Mouse (Mus musculus) embryo, embryonic 10.5 days (tissue): ENCODE measurements at regions not wholly inside any gene's neighbourhood (a gene's known extent, or its start where the extent isn't known, plus 50 kb on each side); places are given as distances from the start of the nearest gene placed in this dataset.
"Not testable (repeated sequence)": the region's sequence is repeated elsewhere in the genome, so short reads cannot be mapped to it uniquely, and the experiment has no call there.

Experiments used
- DNase-seq: peaks from one replicate; pipeline ENCODE4 v3.0.0-alpha.2; 2015; ENCODE audit warnings: low spot score

GRCm38 (mm10) chr2:78094921-78095320 lies 148.7 kb upstream of the Cwc22 start:
- DNase-seq: no peak

- DNase-seq: peak; percentile 87
Measured at GRCm38 (mm10) chr2:78064321-78065037, 118.3 kb upstream of the Cwc22 start.

GRCm38 (mm10) chr2:78059801-78060416 lies 113.7 kb upstream of the Cwc22 start:
- DNase-seq: no peak

- DNase-seq: no peak
Measured at GRCm38 (mm10) chr2:78058988-78059387, 112.8 kb upstream of the Cwc22 start.

- DNase-seq: no peak
Measured at GRCm38 (mm10) chr2:78053910-78054309, 107.7 kb upstream of the Cwc22 start.

GRCm38 (mm10) chr2:78050542-78050941 lies 104.4 kb upstream of the Cwc22 start:
- DNase-seq: no peak

GRCm38 (mm10) chr2:78049248-78049874 lies 103.2 kb upstream of the Cwc22 start:
- peak; percentile 90 for DNase-seq

- DNase-seq: no peak
Measured at GRCm38 (mm10) chr2:78048706-78049055, 102.5 kb upstream of the Cwc22 start.

GRCm38 (mm10) chr2:78048030-78048705 lies 102.0 kb upstream of the Cwc22 start:
- DNase-seq: peak; percentile 78

GRCm38 (mm10) chr2:78027319-78027718 lies 81.1 kb upstream of the Cwc22 start:
- no peak for DNase-seq

- DNase-seq: no peak
Measured at GRCm38 (mm10) chr2:78026808-78027207, 80.6 kb upstream of the Cwc22 start.

GRCm38 (mm10) chr2:78025651-78026435 lies 79.7 kb upstream of the Cwc22 start:
- DNase-seq: no peak

GRCm38 (mm10) chr2:78024981-78025565 lies 78.9 kb upstream of the Cwc22 start:
- DNase-seq: no peak

- DNase-seq: no peak
Measured at GRCm38 (mm10) chr2:78023916-78024685, 77.9 kb upstream of the Cwc22 start.

- no peak for DNase-seq
Measured at GRCm38 (mm10) chr2:78023416-78023815, 77.2 kb upstream of the Cwc22 start.

- DNase-seq: no peak
Measured at GRCm38 (mm10) chr2:78022756-78023155, 76.6 kb upstream of the Cwc22 start.

GRCm38 (mm10) chr2:78021905-78022304 lies 75.7 kb upstream of the Cwc22 start:
- peak; percentile 69 for DNase-seq

GRCm38 (mm10) chr2:78021356-78021900 lies 75.3 kb upstream of the Cwc22 start:
- DNase-seq: no peak

GRCm38 (mm10) chr2:78020516-78020915 lies 74.3 kb upstream of the Cwc22 start:
- DNase-seq: no peak

- no peak for DNase-seq
Measured at GRCm38 (mm10) chr2:78019916-78020315, 73.7 kb upstream of the Cwc22 start.

GRCm38 (mm10) chr2:78012441-78012840 lies 66.3 kb upstream of the Cwc22 start:
- DNase-seq: not testable (repeated sequence)
